ENCODE assay signal across 16 mouse cellular contexts in genomic region chr4:59204616-59205015, GRCm38 (mm10). TPM values are rescaled to one million over a fixed set of nuclear protein-coding genes. Genes with fewer than 3 reads are reported as not detected.
DNase-seq lines count a peak whose midpoint lies in the region; ATAC-seq and TF ChIP-seq lines count a peak whose summit lies in the region.
"Had no signal": no experiment of that assay in that cellular context is flagged by ENCODE, and none has a peak within 500 bp of the region (broad histone marks: within the 10 kb centered on the region; RNA-seq: fewer than 3 reads in every experiment).

No protein-coding gene starts in this region.

- TF ChIP-seq RAD21 in MEL (IDR thresholded peaks at IDR 0.05; ENCODE audit: low read depth, low read length): no peak

- no peak overlapping the region for H3K4me2 ChIP-seq in liver, embryonic 13.5 days
- H3K4me2 ChIP-seq in forebrain, embryonic 14.5 days (ENCODE audit: low read length): no peak overlapping the region
- H3K4me2 ChIP-seq: limb, embryonic 12.5 days; lung, embryonic 15.5 days had no signal

- H3K4me1 ChIP-seq in thymus, adult 2 months (replicated peaks; ENCODE audit: control insufficient read depth, insufficient read depth, low read length): peaks cover 28% of the 10 kb centered on the region
- H3K4me1 ChIP-seq in MEL (ENCODE audit: control insufficient read depth in 1 of 2, insufficient read depth in 2 of 2, low read length in 2 of 2): peaks cover 6 to 27% of the 10 kb centered on the region in 2 experiments
- H3K4me1 ChIP-seq in liver, embryonic 13.5 days (replicated peaks): peaks cover 83% of the 10 kb centered on the region
- peaks cover 22% of the 10 kb centered on the region for H3K4me1 ChIP-seq in small intestine, adult 2 months (ENCODE audit: control insufficient read depth, insufficient read depth, insufficient read length, low read length)
- H3K4me1 ChIP-seq in forebrain, embryonic 14.5 days (ENCODE audit: control insufficient read depth, insufficient read depth, low read length): peaks cover 2% of the 10 kb centered on the region

- TF ChIP-seq CTCF in thymus, adult 2 months (IDR thresholded peaks at IDR 0.05; ENCODE audit: borderline replicate concordance, control insufficient read depth, extremely low read depth, insufficient read depth, low read length, poor library complexity): no peak
- TF ChIP-seq CTCF in MEL (IDR thresholded peaks at IDR 0.05 in 2 of 3, conservative IDR thresholded peaks at IDR 0.05 in 1 of 3; ENCODE audit: control insufficient read depth in 1 of 3, insufficient read depth in 1 of 3, low read depth in 2 of 3, low read length in 3 of 3, poor library complexity in 1 of 3, severe bottlenecking in 1 of 3): no peak
- no peak for TF ChIP-seq CTCF in small intestine, adult 2 months (IDR thresholded peaks at IDR 0.05; ENCODE audit: extremely low read depth, insufficient read length, insufficient replicate concordance, low read depth, low read length)

- TF ChIP-seq EP300 in MEL (IDR thresholded peaks at IDR 0.05; ENCODE audit: low read depth in 1 of 2, low read length in 2 of 2): peak; percentile 6 to 43; a peak in 1 of 4 replicates

- TF ChIP-seq POLR2A in thymus, adult 2 months (IDR thresholded peaks at IDR 0.05; ENCODE audit: control insufficient read depth, extremely low read depth, insufficient read depth, low read length, poor library complexity): no peak
- TF ChIP-seq POLR2A in MEL (IDR thresholded peaks at IDR 0.05; ENCODE audit: control insufficient read depth in 1 of 2, insufficient read depth in 1 of 2, low read depth in 1 of 2, low read length in 2 of 2, poor library complexity in 1 of 2): no peak
- TF ChIP-seq POLR2A in small intestine, adult 2 months (IDR thresholded peaks at IDR 0.05; ENCODE audit: low read depth, low read length): no peak

- H3K79me2 ChIP-seq in MEL (ENCODE audit: control insufficient read depth, insufficient read depth, low read length, poor library complexity): peaks cover 72% of the 10 kb centered on the region

- 59% methylated on average over 4 of the region's 4 CpGs for whole genome bisulfite sequencing in thymus, adult 2 months
- 52% methylated on average over 4 of the region's 4 CpGs for WGBS in liver, embryonic 13.5 days (ENCODE audit: insufficient replicate concordance)
- 60% methylated on average over 4 of the region's 4 CpGs for WGBS in small intestine, adult 2 months
- 87% methylated on average over 4 of the region's 4 CpGs for WGBS in forebrain, embryonic 14.5 days

- H3K9me3 ChIP-seq in MEL (replicated peaks; ENCODE audit: insufficient read depth, low read length): no peaks in the 10 kb centered on the region
- no peaks in the 10 kb centered on the region for H3K9me3 ChIP-seq in liver, embryonic 13.5 days (replicated peaks)
- H3K9me3 ChIP-seq in forebrain, embryonic 14.5 days (replicated peaks; ENCODE audit: control insufficient read depth, low read length): no peaks in the 10 kb centered on the region
- H3K9me3 ChIP-seq: limb, embryonic 12.5 days; lung, embryonic 15.5 days; midbrain, embryonic 10.5 days had no signal

- H3K4me3 ChIP-seq in thymus, adult 2 months (ENCODE audit: control insufficient read depth, insufficient read depth, low read length): no peak overlapping the region
- H3K4me3 ChIP-seq in MEL (ENCODE audit: control insufficient read depth in 1 of 2, insufficient read depth in 1 of 2, low read depth in 2 of 2, low read length in 2 of 2): no peak overlapping the region
- no peak overlapping the region for H3K4me3 ChIP-seq in liver, embryonic 13.5 days (replicated peaks)
- H3K4me3 ChIP-seq in small intestine, adult 2 months (ENCODE audit: low read depth, low read length): no peak overlapping the region
- H3K4me3 ChIP-seq in forebrain, embryonic 14.5 days (ENCODE audit: low read depth, low read length): no peak overlapping the region
- H3K4me3 ChIP-seq: limb, embryonic 12.5 days; lung, embryonic 15.5 days; midbrain, embryonic 10.5 days had no signal

- DNase-seq in thymus, adult 2 months: no peak
- DNase-seq in thymus, adult 18-20 months: no peak
- peak; percentile 59 for DNase-seq in MEL (ENCODE audit: low read depth, low spot score)
- no peak for DNase-seq in liver, embryonic 13.5 days
- no peak for DNase-seq in adrenal gland, postnatal 36 days
- no peak for DNase-seq in cerebellum, postnatal 25 days
- no peak for DNase-seq in forebrain, embryonic 14.5 days (ENCODE audit: low spot score)
- DNase-seq: cerebellum, adult 18-20 months; embryo, embryonic 11 days; heart, postnatal 10 days; kidney, adult 8-10 months had no signal

- no peak overlapping the region for H3K9ac ChIP-seq in MEL (ENCODE audit: control insufficient read depth, low read depth, low read length, poor library complexity, severe bottlenecking)
- peak overlapping the region; percentile 1; the same call in 1 of the 2 replicates for H3K9ac ChIP-seq in liver, embryonic 13.5 days
- no peak overlapping the region for H3K9ac ChIP-seq in forebrain, embryonic 14.5 days (ENCODE audit: low read length)
- H3K9ac ChIP-seq: limb, embryonic 12.5 days; lung, embryonic 15.5 days had no signal

- peaks cover 17% of the 10 kb centered on the region for H3K36me3 ChIP-seq in thymus, adult 2 months (ENCODE audit: control insufficient read depth, insufficient read depth, low read length)
- H3K36me3 ChIP-seq in MEL (ENCODE audit: control insufficient read depth in 1 of 2, insufficient read depth in 2 of 2, low read length in 2 of 2): peaks cover 10 to 36% of the 10 kb centered on the region in 2 experiments
- H3K36me3 ChIP-seq in liver, embryonic 13.5 days: peaks cover 21% of the 10 kb centered on the region
- peaks cover 16% of the 10 kb centered on the region for H3K36me3 ChIP-seq in small intestine, adult 2 months (ENCODE audit: control insufficient read depth, insufficient read depth, low read length)
- H3K36me3 ChIP-seq in forebrain, embryonic 14.5 days (ENCODE audit: control insufficient read depth, insufficient read depth, low read length): peaks cover 12% of the 10 kb centered on the region

- H3K27me3 ChIP-seq in thymus, adult 2 months (ENCODE audit: control insufficient read depth, insufficient read depth, low read length): no peaks in the 10 kb centered on the region
- no peaks in the 10 kb centered on the region for H3K27me3 ChIP-seq in MEL (ENCODE audit: control insufficient read depth in 1 of 2, insufficient read depth in 2 of 2, low read length in 2 of 2)
- no peaks in the 10 kb centered on the region for H3K27me3 ChIP-seq in liver, embryonic 13.5 days
- H3K27me3 ChIP-seq in small intestine, adult 2 months (ENCODE audit: control insufficient read depth, insufficient read depth, low read length): no peaks in the 10 kb centered on the region
- no peaks in the 10 kb centered on the region for H3K27me3 ChIP-seq in forebrain, embryonic 14.5 days (replicated peaks; ENCODE audit: control insufficient read depth, insufficient read depth, low read length)
- H3K27me3 ChIP-seq: limb, embryonic 12.5 days; lung, embryonic 15.5 days had no signal

- peak overlapping the region; percentile 85; the same call in 1 of the 2 replicates for H3K27ac ChIP-seq in thymus, adult 2 months (ENCODE audit: control insufficient read depth, insufficient read depth, low read length)
- no peak overlapping the region for H3K27ac ChIP-seq in MEL (ENCODE audit: control insufficient read depth, low read depth, low read length)
- H3K27ac ChIP-seq in liver, embryonic 13.5 days: no peak overlapping the region; the same call in 1 of the 2 replicates
- 0 out of 2 replicates have a peak overlapping the region, but pooled peaks have one; percentile 6 for H3K27ac ChIP-seq in small intestine, adult 2 months (ENCODE audit: insufficient read depth, low read depth, low read length)
- H3K27ac ChIP-seq in forebrain, embryonic 14.5 days (ENCODE audit: low read depth, low read length): no peak overlapping the region
- H3K27ac ChIP-seq: limb, embryonic 12.5 days; lung, embryonic 15.5 days; midbrain, embryonic 10.5 days had no signal

- ATAC-seq in liver, embryonic 13.5 days (ENCODE audit: low read depth): no peak
- no peak for ATAC-seq in forebrain, embryonic 14.5 days
- ATAC-seq: hindbrain, embryonic 16.5 days had no signal

TF ChIP-seq in MEL, 35 proteins besides CTCF, POLR2A, EP300 and RAD21:
- TF ChIP-seq ZKSCAN1 (IDR thresholded peaks at IDR 0.05; ENCODE audit: low read depth, low read length): no peak
- TF ChIP-seq RCOR1 (IDR thresholded peaks at IDR 0.05; ENCODE audit: low read depth, low read length): no peak
- TF ChIP-seq USF1 (IDR thresholded peaks at IDR 0.05; ENCODE audit: low read depth, low read length): no peak
- TF ChIP-seq KAT2A (conservative IDR thresholded peaks at IDR 0.05; ENCODE audit: low read depth, low read length): no peak
- no peak for TF ChIP-seq E2F4 (IDR thresholded peaks at IDR 0.05; ENCODE audit: borderline replicate concordance, low read depth, low read length)
- no peak for TF ChIP-seq SMC3 (IDR thresholded peaks at IDR 0.05; ENCODE audit: low read depth, low read length)
- TF ChIP-seq NRF1 (IDR thresholded peaks at IDR 0.05; ENCODE audit: insufficient read depth, low read depth, low read length, poor library complexity, severe bottlenecking): no peak
- TF ChIP-seq ETS1 (IDR thresholded peaks at IDR 0.05; ENCODE audit: low read depth, low read length): peak; percentile 53; the same call in 1 of the 2 replicates
- no peak for TF ChIP-seq SIN3A (IDR thresholded peaks at IDR 0.05; ENCODE audit: low read length)
- 0 out of 2 replicates have a peak, but pooled peaks have one; percentile 18 for TF ChIP-seq MXI1 (IDR thresholded peaks at IDR 0.05; ENCODE audit: low read depth, low read length)
- no peak for TF ChIP-seq JUND (IDR thresholded peaks at IDR 0.05; ENCODE audit: low read depth, low read length)
- no peak for TF ChIP-seq ZMIZ1 (IDR thresholded peaks at IDR 0.05; ENCODE audit: low read depth, low read length)
- TF ChIP-seq TBP (IDR thresholded peaks at IDR 0.05; ENCODE audit: low read depth, low read length): no peak
- no peak for TF ChIP-seq TCF12 (IDR thresholded peaks at IDR 0.05; ENCODE audit: low read depth, low read length)
- no peak for TF ChIP-seq MAFK (IDR thresholded peaks at IDR 0.05; ENCODE audit: borderline replicate concordance, low read depth, low read length)
- no peak for TF ChIP-seq MEF2A (IDR thresholded peaks at IDR 0.05; ENCODE audit: extremely low read depth, insufficient replicate concordance, low read depth, low read length, poor library complexity, severe bottlenecking)
TF ChIP-seq in MEL: peak in this region for 2.

RNA-seq across cellular contexts. Expression of gene Ugcg, which starts 15.6 kb away (rescaled TPM):
- polyA plus RNA-seq in thymus, adult 2 months (2012; rRNA removed): 47.0 and 84.3 TPM in 2 replicates
- 39.1 and 45.4 TPM in 2 replicates for total RNA-seq in MEL (2012; rRNA removed)
- 10 to 100 TPM in 1 of 2 experiments, not detected in 1; 30.8 TPM for polyA plus RNA-seq in MEL (2012; ENCODE audit: insufficient read depth in 1 of 2, insufficient read length in 2 of 2, low read depth in 1 of 2, low replicate concordance in 2 of 2, missing spikeins in 1 of 2)
- 9.2 and 10.5 TPM in 2 replicates for polyA plus RNA-seq in liver, embryonic 13.5 days (2015; fragmentation: Nextera tagmentation; extraction: Ambion mirVana)
- 9.6 and 109 TPM in 2 replicates for polyA plus RNA-seq in small intestine, adult 2 months (2012; rRNA removed)
- total RNA-seq in adrenal gland, postnatal 36 days (2021): 10 to 100 TPM; 40.2 to 46.3 TPM
- polyA plus RNA-seq in forebrain, embryonic 14.5 days (2014; fragmentation: Nextera tagmentation; extraction: Ambion mirVana): 18.6 and 19.4 TPM in 2 replicates

Comparison
In these comparisons a context has a peak if more than half of its experiments do, and no peak if none do; other contexts are left out.
1. H3K27ac ChIP-seq: peak in thymus, adult 2 months (single experiment) and small intestine, adult 2 months (single experiment); none in MEL (single experiment), liver, embryonic 13.5 days (single experiment) and forebrain, embryonic 14.5 days (single experiment).